Mouse (Mus musculus): ENCODE measurements around the gene Paf1.

- TF ChIP-seq POLR2A (IDR thresholded peaks at IDR 0.05; ENCODE audit: low read depth, low read length) (no peak), CTCF (conservative IDR thresholded peaks at IDR 0.05; ENCODE audit: insufficient read depth, insufficient read length, low read depth, low read length) (no peak)
These were observed 18.2 kb downstream of the Paf1 start for GRCm38 (mm10) chr7:28410841-28411475.
